Mouse (Mus musculus): ENCODE measurements around the gene Mbd3l1.

Gene Mbd3l1

GRCm38 (mm10) chr9:18478168-18478567 is at the start of gene Mbd3l1, which contains the start of gene Zfp558:
Gene Mbd3l1 (plus strand): TSS chr9:18478359.
Gene Zfp558 (minus strand): TSS chr9:18478268.
- DNase-seq, result no peak

GRCm38 (mm10) chr9:18430354-18430753 is 47.8 kb upstream of the Mbd3l1 start, which contains the start of gene Mbd3l2:
Gene Mbd3l2 (plus strand): TSS chr9:18430654.
- no peak for DNase-seq

- DNase-seq, result peak; percentile 9
Observed at GRCm38 (mm10) chr9:18431687-18432086, 46.5 kb upstream of the Mbd3l1 start.

GRCm38 (mm10) chr9:18456520-18456919 is 21.6 kb upstream of the Mbd3l1 start:
- no peak for DNase-seq

- DNase-seq, result no peak
Observed at GRCm38 (mm10) chr9:18467350-18467749, 10.8 kb upstream of the Mbd3l1 start.

- peak; percentile 3 for DNase-seq
Observed at GRCm38 (mm10) chr9:18468005-18468404, 10.2 kb upstream of the Mbd3l1 start.

- peak; percentile 64 for DNase-seq
Observed at GRCm38 (mm10) chr9:18473324-18474128, 4.6 kb upstream of the Mbd3l1 start.

- no peak for DNase-seq
Observed at GRCm38 (mm10) chr9:18508098-18508497, 29.9 kb downstream of the Mbd3l1 start.
